Mouse (Mus musculus) embryonic facial prominence, embryonic 12.5 days (tissue): Measurements from ENCODE around the gene Scin. TPM values are rescaled to one million over a fixed set of nuclear protein-coding genes. Genes with fewer than 3 reads are reported as not detected.

Source experiments
- ATAC-seq: fragments of 200-750 bp; cut with Nextera tagmentation; 2 replicates; pipeline ENCODE4 v1.8.0; 2017; ENCODE audit not compliant: insufficient number of reproducible peaks, insufficient read depth, low FRiP score, low TSS enrichment
- H3K27ac ChIP-seq: fragments of 300-500 bp; sonication (generic); 2 replicates; pipeline ENCODE4 v1.5.1; 2016; ENCODE audit warnings: mild to moderate bottlenecking
- H3K27me3 ChIP-seq: fragments of 300-500 bp; sonication (generic); 2 replicates; pipeline ENCODE4 v1.6.1; 2016; ENCODE audit warnings: mild to moderate bottlenecking, moderate library complexity
- H3K36me3 ChIP-seq: fragments of 300-500 bp; sonication (generic); 2 replicates; pipeline ENCODE4 v1.6.1; 2016; ENCODE audit warnings: mild to moderate bottlenecking
- H3K4me1 ChIP-seq: fragments of 300-500 bp; sonication (generic); 2 replicates; pipeline ENCODE4 v1.6.1; 2016
- H3K4me2 ChIP-seq: fragments of 300-500 bp; sonication (generic); replicated peaks from 2 replicates; pipeline ENCODE4 v1.6.1; 2016; ENCODE audit warnings: mild to moderate bottlenecking, moderate library complexity
- H3K4me3 ChIP-seq: fragments of 300-500 bp; sonication (generic); 2 replicates; pipeline ENCODE4 v1.5.1; 2016; ENCODE audit warnings: mild to moderate bottlenecking
- H3K9ac ChIP-seq: fragments of 300-500 bp; sonication (generic); 2 replicates; pipeline ENCODE4 v1.6.1; 2016; ENCODE audit warnings: mild to moderate bottlenecking, moderate library complexity
- H3K9me3 ChIP-seq: fragments of 300-500 bp; sonication (generic); 2 replicates; pipeline ENCODE4 v1.6.1; 2016; ENCODE audit warnings: mild to moderate bottlenecking, moderate library complexity
- WGBS: fragments of 180-500 bp; shearing (Covaris S2); methylation state at CpG from one replicate; pipeline ENCODE4 v1.1.7; 2016; 5-methylcytosine and 5-hydroxymethylcytosine counted together
- polyA plus RNA-seq: library from polyadenylated mRNA; unstranded; fragments of >200 nt; fragmentation: Nextera tagmentation; extraction: Ambion mirVana; gene quantifications from 2 replicates; pipeline ENCODE4 v1.2.1, GENCODE M21; 2016

The Scin gene
- polyA plus RNA-seq, 1 experiment from 2014 or later = 2.0 TPM

GRCm38 (mm10) chr12:40023014-40023642, 110.9 kb downstream of the Scin start:
- H3K4me1 ChIP-seq = no peaks in the 10 kb centered on the region
- no peaks in the 10 kb centered on the region for H3K9me3 ChIP-seq
- no peak overlapping the region for H3K27ac ChIP-seq
- no peak overlapping the region for H3K4me3 ChIP-seq
- no peaks in the 10 kb centered on the region for H3K27me3 ChIP-seq
- no peak overlapping the region for H3K9ac ChIP-seq
- no peak for ATAC-seq
- WGBS = 68% methylated on average over 3 of the region's 3 CpGs
- H3K4me2 ChIP-seq = no peak overlapping the region
- no peaks in the 10 kb centered on the region for H3K36me3 ChIP-seq

DNA sequence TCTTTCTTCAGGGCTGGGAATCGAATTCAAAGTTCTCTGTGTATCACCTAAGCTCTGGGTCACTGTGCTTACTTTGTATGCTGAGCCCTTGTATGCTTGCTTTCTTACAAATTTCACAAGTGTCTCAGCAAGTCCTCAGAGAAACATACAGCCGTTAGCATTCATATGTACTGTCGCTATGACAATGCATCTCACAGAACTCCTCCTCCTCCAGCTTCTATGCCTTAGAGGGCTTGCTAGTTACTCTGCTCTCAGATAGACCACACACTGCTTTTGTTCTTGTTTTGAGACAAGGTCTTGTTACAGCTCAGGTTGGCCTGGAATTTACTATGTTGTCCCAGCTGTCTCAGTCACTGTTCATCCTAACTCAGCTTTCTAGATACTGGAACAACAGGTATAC, 111.7 kb downstream of the Scin start:
- Histone ChIP-seq H3K9ac (no peak overlapping the region), H3K4me1 (no peaks in the 10 kb centered on the region), H3K27me3 (no peaks in the 10 kb centered on the region), H3K9me3 (no peaks in the 10 kb centered on the region), H3K4me2 (no peak overlapping the region), H3K27ac (no peak overlapping the region), H3K36me3 (no peaks in the 10 kb centered on the region), H3K4me3 (no peak overlapping the region)
- ATAC-seq = no peak
- 82% methylated on average over 3 of the region's 3 CpGs for WGBS

DNA sequence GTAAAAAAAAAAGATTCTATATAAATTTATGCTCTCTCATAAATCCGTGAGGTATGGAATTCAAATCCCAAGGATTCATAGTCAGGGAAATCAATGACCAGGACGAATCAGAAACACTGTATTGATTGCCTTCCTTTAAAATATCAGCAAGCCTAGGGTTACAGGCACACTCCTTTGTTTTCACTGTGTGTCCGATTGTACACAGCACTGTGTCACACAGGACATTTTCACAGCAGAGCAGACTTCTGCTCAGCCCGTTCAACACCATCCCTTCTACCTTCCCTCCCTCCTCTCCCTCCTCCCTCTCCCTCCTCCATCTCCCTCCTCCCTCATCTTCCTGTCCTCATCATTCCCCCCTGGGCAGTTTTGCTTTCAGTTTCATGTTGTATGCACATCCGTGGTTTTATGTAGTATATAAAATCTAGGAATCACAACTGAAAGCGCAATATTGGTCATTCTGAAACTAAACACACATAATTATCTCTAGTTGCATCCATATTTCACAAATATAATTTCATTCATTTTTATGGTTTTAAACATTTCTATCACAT, 116.0 kb downstream of the Scin start:
- Histone ChIP-seq H3K27ac (no peak overlapping the region), H3K36me3 (no peaks in the 10 kb centered on the region), H3K4me3 (no peak overlapping the region), H3K27me3 (no peaks in the 10 kb centered on the region), H3K9ac (no peak overlapping the region), H3K9me3 (no peaks in the 10 kb centered on the region), H3K4me1 (peaks cover 4% of the 10 kb centered on the region; the same call in 1 of the 2 replicates), H3K4me2 (no peak overlapping the region)
- WGBS = 78% methylated on average over 6 of the region's 6 CpGs
- no peak for ATAC-seq

DNA sequence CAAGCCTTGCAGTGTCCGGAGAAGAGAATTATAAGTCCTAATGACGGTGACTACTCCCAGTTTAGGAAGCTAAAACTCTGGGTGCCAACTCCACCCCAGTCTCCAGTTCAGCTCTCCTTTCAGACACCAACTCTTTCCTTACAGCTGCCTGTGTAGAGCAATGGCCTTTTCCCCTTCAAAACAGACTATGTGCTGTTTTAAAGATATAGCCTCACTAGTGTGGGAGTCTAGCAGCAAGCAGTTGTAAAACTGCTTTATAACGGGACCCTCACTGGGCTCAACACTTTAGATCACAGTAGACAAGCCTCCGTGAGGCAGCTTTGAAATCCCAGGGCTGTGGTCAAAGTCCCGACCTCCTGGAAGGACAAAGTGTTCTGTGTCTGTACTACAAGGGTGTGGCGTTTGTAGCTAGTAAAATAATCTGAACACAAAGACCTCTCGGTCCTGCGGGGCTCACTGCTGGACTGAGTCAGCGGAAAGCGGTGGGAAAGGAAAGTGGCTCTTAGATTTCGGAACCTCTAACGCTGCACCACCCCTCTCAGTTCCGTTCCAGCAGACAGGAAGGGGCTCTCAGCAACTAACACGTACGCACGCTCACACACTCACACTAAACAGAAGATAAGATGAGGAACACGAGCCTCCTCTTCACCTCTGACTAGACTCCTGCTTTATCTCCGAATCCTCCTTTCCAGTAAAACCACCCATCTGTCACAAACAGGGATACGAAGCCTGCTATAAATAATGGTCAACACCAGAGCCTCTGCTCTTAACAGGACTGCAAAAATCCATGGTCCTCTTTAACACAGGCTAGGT, 117.2 kb downstream of the Scin start:
- Histone ChIP-seq H3K27me3 (no peaks in the 10 kb centered on the region), H3K4me2 (peak overlapping the region; percentile 49), H3K9me3 (no peaks in the 10 kb centered on the region), H3K9ac (peak overlapping the region; percentile 36; the same call in 1 of the 2 replicates), H3K27ac (no peak overlapping the region), H3K36me3 (no peaks in the 10 kb centered on the region), H3K4me3 (peak overlapping the region; percentile 23), H3K4me1 (peaks cover 4% of the 10 kb centered on the region; the same call in 1 of the 2 replicates)
- WGBS = 35% methylated on average over 19 of the region's 19 CpGs
- no peak for ATAC-seq

DNA sequence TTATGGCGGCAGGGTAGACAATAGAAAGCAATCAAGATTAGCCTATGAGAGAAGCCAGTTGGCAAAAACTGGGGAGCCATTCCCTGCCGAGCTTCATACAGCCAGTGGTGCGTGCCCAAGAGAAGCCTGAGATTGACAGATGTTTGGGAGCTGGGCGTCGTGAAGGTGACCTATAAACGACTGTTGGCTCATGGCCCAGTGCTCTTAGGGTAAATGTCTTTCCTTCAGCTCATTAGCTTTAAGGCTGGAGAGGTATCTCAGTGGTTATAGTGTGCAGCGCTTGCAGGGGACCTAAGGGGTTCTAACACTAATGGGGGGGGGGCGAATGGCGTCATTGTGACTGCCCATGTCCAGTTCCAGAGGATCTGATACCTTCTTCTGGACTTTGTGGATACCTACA, 118.0 kb downstream of the Scin start:
- Histone ChIP-seq H3K27ac (no peak overlapping the region), H3K36me3 (no peaks in the 10 kb centered on the region)
- 82% methylated on average over 9 of the region's 9 CpGs for WGBS

DNA sequence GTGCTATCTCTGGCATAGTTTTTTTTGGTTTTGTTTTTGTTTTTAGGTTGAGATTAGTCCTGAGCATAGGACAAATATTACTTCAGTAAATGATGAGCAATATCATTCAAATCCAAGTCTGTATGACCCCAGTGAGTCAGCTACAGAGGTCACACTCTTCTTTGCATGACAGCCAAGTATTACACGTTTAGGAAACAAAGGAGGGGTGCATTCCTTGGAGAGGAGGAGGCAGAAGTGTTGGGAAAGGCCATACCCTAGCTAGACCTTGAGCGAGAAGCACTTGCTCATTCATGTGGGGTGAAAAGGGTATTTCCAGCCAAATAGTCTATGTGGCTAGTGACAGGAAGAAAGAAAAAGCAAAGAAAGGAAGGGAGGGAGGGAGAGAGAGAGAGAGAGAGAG, 124.2 kb downstream of the Scin start:
- Histone ChIP-seq H3K4me1 (no peaks in the 10 kb centered on the region), H3K4me2 (no peak overlapping the region), H3K27ac (no peak overlapping the region), H3K9ac (no peak overlapping the region), H3K27me3 (no peaks in the 10 kb centered on the region), H3K36me3 (no peaks in the 10 kb centered on the region), H3K9me3 (no peaks in the 10 kb centered on the region), H3K4me3 (no peak overlapping the region)
- ATAC-seq = no peak
- WGBS = 67% methylated on average over 2 of the region's 2 CpGs

More for the DNA sequence above, 118.0 kb downstream of the Scin start:
- H3K4me1 ChIP-seq = peaks cover 4% of the 10 kb centered on the region; the same call in 1 of the 2 replicates
- no peak overlapping the region for H3K9ac ChIP-seq
- no peak for ATAC-seq
- no peaks in the 10 kb centered on the region for H3K9me3 ChIP-seq
- H3K4me2 ChIP-seq = no peak overlapping the region
- H3K27me3 ChIP-seq = no peaks in the 10 kb centered on the region
- H3K4me3 ChIP-seq = no peak overlapping the region

Other genes with a start within 250 kb of the Scin start
- 40.0 and 40.2 TPM in 2 replicates for gene Arl4a, start 96.2 kb downstream of the Scin start, polyA plus RNA-seq
- 0.14 and 0.29 TPM in 2 replicates for gene Lsmem1, start 65.3 kb upstream of the Scin start, polyA plus RNA-seq
- gene Ifrd1, start 114.3 kb upstream of the Scin start, polyA plus RNA-seq = 124 and 135 TPM in 2 replicates